Mouse (Mus musculus) C2C12 (cell line): ENCODE measurements around the gene Rap1gds1. TPM values are rescaled to one million over a fixed set of nuclear protein-coding genes. Genes with fewer than 3 reads are reported as not detected.

Source experiments
- H3K27me3 ChIP-seq: one replicate; pipeline ENCODE4 v1.6.1; 2011; ENCODE audit not compliant: control insufficient read depth, insufficient read depth, insufficient read length
- H3K36me3 ChIP-seq: one replicate; pipeline ENCODE4 v1.6.1; 2011; ENCODE audit not compliant: control insufficient read depth, insufficient read depth
- H3K4me3 ChIP-seq: one replicate; pipeline ENCODE4 v1.5.1; 2011; ENCODE audit warnings: mild to moderate bottlenecking, control low read depth; ENCODE audit not compliant: poor library complexity, insufficient read depth, severe bottlenecking
- H3K79me2 ChIP-seq: one replicate; pipeline ENCODE4 v1.6.1; 2011; ENCODE audit not compliant: control insufficient read depth, insufficient read depth
- H3K79me3 ChIP-seq: one replicate; pipeline ENCODE4 v1.6.1; 2011; ENCODE audit warnings: low read depth, control low read depth
- H3ac ChIP-seq: one replicate; pipeline ENCODE3; 2011; ENCODE audit warnings: low read depth; ENCODE audit not compliant: control insufficient read depth, insufficient read length
- CEBPB ChIP-seq: IDR thresholded peaks from one replicate; pipeline ENCODE4 v1.6.1; 2011; ENCODE audit warnings: low read depth, mild to moderate bottlenecking, control low read depth, moderate library complexity
- CTCF ChIP-seq: IDR thresholded peaks from one replicate; pipeline ENCODE4 v1.5.1; 2011; ENCODE audit not compliant: control insufficient read depth, insufficient read depth, insufficient read length
- FOSL1 ChIP-seq: IDR thresholded peaks from one replicate; pipeline ENCODE4 v1.8.0; 2011; ENCODE audit warnings: mild to moderate bottlenecking, low read length; ENCODE audit not compliant: poor library complexity, insufficient read depth, severe bottlenecking
- MAX ChIP-seq: IDR thresholded peaks from one replicate; pipeline ENCODE4 v1.6.1; 2011; ENCODE audit warnings: mild to moderate bottlenecking, control low read depth
- MYOD1 ChIP-seq: IDR thresholded peaks from one replicate; pipeline ENCODE4 v1.6.1; 2011; ENCODE audit warnings: low read depth; ENCODE audit not compliant: control insufficient read depth, insufficient read length
- MYOG ChIP-seq: IDR thresholded peaks from one replicate; pipeline ENCODE4 v1.6.1; 2011; ENCODE audit not compliant: control insufficient read depth, insufficient read length; ENCODE audit errors: extremely low read depth
- USF1 ChIP-seq: IDR thresholded peaks from one replicate; pipeline ENCODE4 v1.6.1; 2011; ENCODE audit warnings: low read depth, mild to moderate bottlenecking, control low read depth, moderate library complexity
- polyA plus RNA-seq: library from polyadenylated mRNA; unstranded; fragments of >200 nt; fragmentation: generic; extraction: Trizol; gene quantifications from one replicate; pipeline ENCODE4 v1.2.1, GENCODE M21; 2012; ENCODE audit warnings: missing spikeins

Gene Rap1gds1
- polyA plus RNA-seq, 1 experiment = 29.1 TPM

GRCm38 (mm10) chr3:138898055-138898454 lies 176.9 kb downstream of the Rap1gds1 start:
- H3ac ChIP-seq = no peak overlapping the region
- H3K36me3 ChIP-seq = peaks cover 27% of the 10 kb centered on the region
- no peak overlapping the region for H3K4me3 ChIP-seq
- no peaks in the 10 kb centered on the region for H3K27me3 ChIP-seq
- H3K79me2 ChIP-seq = no peaks in the 10 kb centered on the region
- TF ChIP-seq MAX (no peak), FOSL1 (no peak), MYOG (no peak), CEBPB (no peak), MYOD1 (no peak), CTCF (no peak), USF1 (no peak)
- no peaks in the 10 kb centered on the region for H3K79me3 ChIP-seq

GRCm38 (mm10) chr3:138897500-138897899 lies 177.5 kb downstream of the Rap1gds1 start:
- H3K4me3 ChIP-seq = no peak overlapping the region
- no peaks in the 10 kb centered on the region for H3K79me2 ChIP-seq
- H3K36me3 ChIP-seq = peaks cover 27% of the 10 kb centered on the region
- no peaks in the 10 kb centered on the region for H3K79me3 ChIP-seq
- TF ChIP-seq CEBPB (no peak), MAX (no peak), CTCF (no peak), USF1 (no peak), MYOG (no peak), FOSL1 (no peak), MYOD1 (no peak)
- H3K27me3 ChIP-seq = no peaks in the 10 kb centered on the region
- no peak overlapping the region for H3ac ChIP-seq

GRCm38 (mm10) chr3:138893520-138893919 lies 181.5 kb downstream of the Rap1gds1 start:
- Histone ChIP-seq H3K36me3 (peaks cover 9% of the 10 kb centered on the region), H3ac (no peak overlapping the region), H3K27me3 (no peaks in the 10 kb centered on the region), H3K4me3 (no peak overlapping the region), H3K79me3 (no peaks in the 10 kb centered on the region), H3K79me2 (no peaks in the 10 kb centered on the region)
- no peak for TF ChIP-seq CTCF
- TF ChIP-seq CEBPB = no peak
- TF ChIP-seq MYOD1 = no peak
- TF ChIP-seq FOSL1 = no peak
- no peak for TF ChIP-seq USF1
- no peak for TF ChIP-seq MYOG

GRCm38 (mm10) chr3:138889769-138890295 lies 185.2 kb downstream of the Rap1gds1 start:
- no peaks in the 10 kb centered on the region for H3K27me3 ChIP-seq
- H3K79me2 ChIP-seq = no peaks in the 10 kb centered on the region
- no peak overlapping the region for H3K4me3 ChIP-seq
- H3K79me3 ChIP-seq = no peaks in the 10 kb centered on the region
- H3K36me3 ChIP-seq = peaks cover 3% of the 10 kb centered on the region
- H3ac ChIP-seq = no peak overlapping the region
- no peak for TF ChIP-seq FOSL1
- TF ChIP-seq USF1 = no peak
- no peak for TF ChIP-seq MAX
- TF ChIP-seq MYOG = no peak
- TF ChIP-seq MYOD1 = no peak
- no peak for TF ChIP-seq CTCF
- no peak for TF ChIP-seq CEBPB

GRCm38 (mm10) chr3:138889214-138889613 lies 185.8 kb downstream of the Rap1gds1 start:
- no peak overlapping the region for H3ac ChIP-seq
- H3K79me2 ChIP-seq = no peaks in the 10 kb centered on the region
- H3K4me3 ChIP-seq = no peak overlapping the region
- H3K27me3 ChIP-seq = no peaks in the 10 kb centered on the region
- H3K79me3 ChIP-seq = no peaks in the 10 kb centered on the region
- H3K36me3 ChIP-seq = peaks cover 3% of the 10 kb centered on the region
- TF ChIP-seq MYOD1 (no peak), MAX (no peak), CEBPB (no peak), FOSL1 (no peak), CTCF (no peak), USF1 (no peak), MYOG (no peak)

- no peak overlapping the region for H3ac ChIP-seq
- no peaks in the 10 kb centered on the region for H3K79me2 ChIP-seq
- TF ChIP-seq USF1 (no peak), MAX (no peak)
- H3K79me3 ChIP-seq = no peaks in the 10 kb centered on the region
- no peak overlapping the region for H3K4me3 ChIP-seq
- no peaks in the 10 kb centered on the region for H3K36me3 ChIP-seq
- H3K27me3 ChIP-seq = no peaks in the 10 kb centered on the region
Observed at GRCm38 (mm10) chr3:138886121-138886520, 188.9 kb downstream of the Rap1gds1 start.
